Mouse (Mus musculus) stomach, postnatal 0 days (tissue): ENCODE results near the gene Ccdc13. TPM values are rescaled to one million over a fixed set of nuclear protein-coding genes. Genes with fewer than 3 reads are reported as not detected.

Source experiments
- ATAC-seq: fragments of 200-750 bp; cut with Nextera tagmentation; 2 replicates; pipeline ENCODE4 v1.8.0; 2017; ENCODE audit not compliant: low FRiP score, low TSS enrichment
- DNase-seq: peaks from one replicate; pipeline ENCODE4 v3.0.0-alpha.2; 2016; ENCODE audit warnings: low spot score
- H3K27ac ChIP-seq: fragments of 300-500 bp; sonication (generic); replicated peaks from 2 replicates; pipeline ENCODE4 v1.5.1; 2014; ENCODE audit warnings: mild to moderate bottlenecking, control low read depth
- H3K27me3 ChIP-seq: fragments of 300-500 bp; sonication (generic); 2 replicates; pipeline ENCODE4 v1.6.1; 2014; ENCODE audit warnings: low read length; ENCODE audit not compliant: control insufficient read depth, insufficient read depth
- H3K36me3 ChIP-seq: fragments of 300-500 bp; sonication (generic); 2 replicates; pipeline ENCODE4 v1.6.1; 2014; ENCODE audit warnings: low read length, mixed read lengths; ENCODE audit not compliant: control insufficient read depth, insufficient read depth
- H3K4me1 ChIP-seq: fragments of 300-500 bp; sonication (generic); replicated peaks from 2 replicates; pipeline ENCODE4 v1.6.1; 2014; ENCODE audit warnings: antibody characterized with exemption; ENCODE audit not compliant: control insufficient read depth, insufficient read depth
- H3K4me2 ChIP-seq: fragments of 300-500 bp; sonication (generic); replicated peaks from 2 replicates; pipeline ENCODE4 v1.6.1; 2014; ENCODE audit warnings: low read depth, mild to moderate bottlenecking, control low read depth, moderate library complexity
- H3K4me3 ChIP-seq: fragments of 300-500 bp; sonication (generic); 2 replicates; pipeline ENCODE4 v1.5.1; 2014; ENCODE audit warnings: low read depth, low read length, control low read depth
- H3K9ac ChIP-seq: fragments of 300-500 bp; sonication (generic); 2 replicates; pipeline ENCODE4 v1.6.1; 2014; ENCODE audit warnings: mild to moderate bottlenecking, low read length, control low read depth, mixed read lengths
- H3K9me3 ChIP-seq: fragments of 300-500 bp; sonication (generic); 2 replicates; pipeline ENCODE4 v1.6.1; 2016; ENCODE audit warnings: low read length; ENCODE audit not compliant: control insufficient read depth
- CTCF ChIP-seq: IDR thresholded peaks from 2 replicates; pipeline ENCODE4 v1.5.1; 2016; ENCODE audit warnings: antibody characterized with exemption, low read depth, mild to moderate bottlenecking, moderate library complexity
- EP300 ChIP-seq: optimal IDR thresholded peaks from 2 replicates; pipeline ENCODE3; 2016; ENCODE audit warnings: antibody characterized with exemption
- WGBS: fragments of 180-500 bp; shearing (Covaris S2); extraction: QIAGEN DNeasy Blood & Tissue Kit; methylation state at CpG from one replicate; pipeline ENCODE4 v1.1.7; 2014; 5-methylcytosine and 5-hydroxymethylcytosine counted together
- polyA plus RNA-seq: library from polyadenylated mRNA; unstranded; fragments of >200 nt; fragmentation: Nextera tagmentation; extraction: Ambion mirVana; gene quantifications from 2 replicates; pipeline ENCODE4 v1.2.1, GENCODE M21; 2015

The Ccdc13 gene
- polyA plus RNA-seq, 1 experiment from 2014 or later: 0.19 TPM

DNA sequence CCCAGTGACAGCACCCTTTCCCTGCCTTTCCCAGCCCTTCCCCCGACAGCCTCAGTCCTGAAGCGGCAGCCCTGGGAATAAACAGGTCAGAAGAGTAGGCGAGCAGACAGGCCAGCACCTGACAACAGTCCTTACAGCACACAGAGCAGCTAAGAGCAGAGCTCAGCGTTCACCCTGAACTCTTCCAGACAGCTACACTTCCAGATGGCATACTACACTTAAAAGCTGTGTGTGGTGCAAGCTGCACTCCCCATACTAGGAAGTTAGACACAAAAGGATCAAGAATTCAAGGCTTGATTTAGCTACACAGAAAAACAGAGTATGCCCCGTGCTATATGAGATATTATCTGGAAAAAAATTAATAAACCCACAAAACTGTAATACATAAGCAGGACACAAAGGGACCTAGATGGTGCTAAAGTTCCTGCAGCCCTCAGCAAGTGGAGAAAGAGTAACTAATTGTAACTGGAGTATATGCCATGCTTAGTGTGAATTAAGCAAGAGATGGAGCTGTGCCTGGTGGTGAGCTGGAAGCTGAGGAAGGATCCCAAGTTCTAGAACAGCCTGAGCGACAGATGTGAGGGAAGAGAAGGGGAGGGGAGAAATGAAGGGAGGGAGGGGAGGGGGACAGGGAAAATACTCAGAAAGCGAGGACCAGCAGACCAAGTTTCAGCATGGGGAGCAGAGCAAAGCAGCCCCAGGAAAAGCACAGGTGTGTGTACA lies 9.8 kb downstream of the Ccdc13 start:
- 62% methylated on average over 7 of the region's 7 CpGs for WGBS
- H3K36me3 ChIP-seq: no peaks in the 10 kb centered on the region
- no peaks in the 10 kb centered on the region for H3K27me3 ChIP-seq
- ATAC-seq (no peak), DNase-seq (no peak)
- no peak overlapping the region for H3K4me2 ChIP-seq
- H3K27ac ChIP-seq: no peak overlapping the region
- no peak overlapping the region for H3K9ac ChIP-seq
- no peaks in the 10 kb centered on the region for H3K4me1 ChIP-seq
- no peaks in the 10 kb centered on the region for H3K9me3 ChIP-seq
- TF ChIP-seq EP300: no peak
- TF ChIP-seq CTCF: no peak
- H3K4me3 ChIP-seq: no peak overlapping the region

DNA sequence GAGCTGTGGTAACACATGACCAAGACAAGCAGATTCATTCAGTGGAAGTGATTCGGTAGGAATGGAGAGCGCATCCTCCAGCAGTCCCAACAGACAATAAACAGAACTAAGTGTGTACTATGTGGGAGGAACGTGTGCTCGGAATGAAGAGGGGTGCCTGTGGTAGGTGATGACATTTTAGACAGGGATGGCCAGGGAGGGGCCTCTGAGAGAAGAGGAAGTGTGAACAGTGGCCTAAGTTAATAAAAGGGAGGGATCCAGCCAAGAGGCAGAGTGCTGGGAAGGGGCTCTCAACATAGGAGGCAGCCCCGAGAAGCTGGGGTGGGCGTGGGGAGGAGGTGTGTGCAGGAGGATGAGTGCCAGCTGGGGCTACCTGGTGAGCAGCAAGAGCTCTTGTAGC lies 10.9 kb downstream of the Ccdc13 start:
- no peak overlapping the region for H3K4me2 ChIP-seq
- 67% methylated on average over 6 of the region's 6 CpGs for WGBS
- H3K27me3 ChIP-seq: no peaks in the 10 kb centered on the region
- H3K27ac ChIP-seq: no peak overlapping the region
- DNase-seq (no peak), ATAC-seq (no peak)
- no peaks in the 10 kb centered on the region for H3K9me3 ChIP-seq
- no peaks in the 10 kb centered on the region for H3K4me1 ChIP-seq
- H3K4me3 ChIP-seq: no peak overlapping the region
- TF ChIP-seq EP300 (no peak), CTCF (no peak)
- H3K36me3 ChIP-seq: no peaks in the 10 kb centered on the region
- no peak overlapping the region for H3K9ac ChIP-seq

DNA sequence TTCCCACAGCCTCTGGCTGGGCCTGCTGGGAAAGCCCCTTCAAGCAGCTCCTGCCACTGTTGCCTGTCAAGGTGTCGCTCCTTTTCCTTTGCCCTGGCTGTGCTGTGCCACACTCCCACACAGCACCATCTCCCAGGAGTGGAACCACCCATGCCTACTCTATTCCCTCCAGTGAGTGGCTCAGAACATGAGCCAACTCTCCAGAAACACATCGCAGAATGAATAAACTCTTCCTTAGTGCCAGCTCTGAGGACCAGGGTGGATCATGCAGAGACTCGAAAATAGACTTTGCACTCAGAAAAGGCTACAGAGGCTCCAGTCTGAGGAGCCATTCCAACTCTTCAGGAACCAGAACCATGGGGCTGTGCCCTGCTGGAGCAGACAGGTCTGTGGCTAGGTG lies 12.9 kb downstream of the Ccdc13 start:
- Histone ChIP-seq H3K27me3 (no peaks in the 10 kb centered on the region), H3K9me3 (no peaks in the 10 kb centered on the region), H3K4me1 (no peaks in the 10 kb centered on the region), H3K4me3 (no peak overlapping the region), H3K36me3 (no peaks in the 10 kb centered on the region), H3K4me2 (no peak overlapping the region), H3K9ac (no peak overlapping the region), H3K27ac (no peak overlapping the region)
- TF ChIP-seq CTCF (no peak), EP300 (no peak)
- ATAC-seq (no peak), DNase-seq (no peak)
- 78% methylated on average over 3 of the region's 3 CpGs for WGBS

DNA sequence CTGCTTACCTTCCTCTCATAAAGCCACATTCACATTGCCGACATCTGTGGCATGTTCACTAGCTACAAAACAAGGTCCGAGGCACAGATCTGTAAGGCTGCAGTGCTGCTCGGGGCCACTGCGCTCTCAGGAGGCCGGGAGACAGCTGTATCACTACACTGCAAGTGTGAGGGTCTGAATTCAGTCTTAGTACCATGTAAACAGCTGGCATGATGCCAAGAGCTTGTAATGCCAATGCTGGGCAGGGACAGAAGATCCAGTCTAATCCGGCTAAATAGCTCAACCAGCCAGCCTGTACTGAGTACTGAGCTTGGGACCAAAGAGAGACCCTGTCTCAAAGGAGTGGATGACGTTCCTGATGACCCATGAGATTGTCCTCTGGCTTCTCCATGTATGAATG lies 15.3 kb downstream of the Ccdc13 start:
- H3K36me3 ChIP-seq: no peaks in the 10 kb centered on the region
- no peaks in the 10 kb centered on the region for H3K27me3 ChIP-seq
- H3K4me2 ChIP-seq: no peak overlapping the region
- no peak overlapping the region for H3K27ac ChIP-seq
- no peaks in the 10 kb centered on the region for H3K4me1 ChIP-seq
- TF ChIP-seq EP300: no peak
- TF ChIP-seq CTCF: no peak
- H3K9ac ChIP-seq: no peak overlapping the region
- ATAC-seq (no peak), DNase-seq (no peak)
- H3K9me3 ChIP-seq: no peaks in the 10 kb centered on the region
- WGBS: 81% methylated on average over 7 of the region's 7 CpGs
- no peak overlapping the region for H3K4me3 ChIP-seq

DNA sequence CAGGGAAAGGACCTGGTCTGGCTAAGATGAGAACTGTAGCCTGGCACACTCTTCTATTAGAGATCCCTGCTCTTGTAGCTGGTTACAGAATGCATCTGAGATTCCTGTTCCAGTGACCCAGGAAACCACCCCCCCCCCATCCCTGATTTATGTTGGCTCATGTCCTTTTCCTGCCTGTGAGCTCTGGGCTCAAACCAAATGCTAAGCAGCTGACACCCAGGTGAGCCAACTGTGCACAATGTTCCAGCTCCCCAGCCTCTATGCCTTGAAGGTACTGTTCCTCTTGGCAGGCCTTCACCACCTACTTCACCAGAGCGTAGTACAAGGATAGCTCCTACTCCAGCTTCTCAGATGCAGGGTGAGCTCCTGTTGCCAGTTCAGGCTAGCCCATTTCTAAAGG lies 16.2 kb downstream of the Ccdc13 start:
- no peak overlapping the region; the same call in 1 of the 2 replicates for H3K27ac ChIP-seq
- H3K4me3 ChIP-seq: no peak overlapping the region
- 91% methylated on average over 1 of the region's 1 CpGs for WGBS
- ATAC-seq: no peak; the same call in 1 of the 2 replicates
- H3K4me1 ChIP-seq: no peaks in the 10 kb centered on the region
- H3K36me3 ChIP-seq: no peaks in the 10 kb centered on the region
- TF ChIP-seq EP300 (no peak), CTCF (no peak)
- no peak overlapping the region for H3K4me2 ChIP-seq
- H3K9me3 ChIP-seq: no peaks in the 10 kb centered on the region
- DNase-seq: no peak
- no peak overlapping the region for H3K9ac ChIP-seq
- H3K27me3 ChIP-seq: no peaks in the 10 kb centered on the region

DNA sequence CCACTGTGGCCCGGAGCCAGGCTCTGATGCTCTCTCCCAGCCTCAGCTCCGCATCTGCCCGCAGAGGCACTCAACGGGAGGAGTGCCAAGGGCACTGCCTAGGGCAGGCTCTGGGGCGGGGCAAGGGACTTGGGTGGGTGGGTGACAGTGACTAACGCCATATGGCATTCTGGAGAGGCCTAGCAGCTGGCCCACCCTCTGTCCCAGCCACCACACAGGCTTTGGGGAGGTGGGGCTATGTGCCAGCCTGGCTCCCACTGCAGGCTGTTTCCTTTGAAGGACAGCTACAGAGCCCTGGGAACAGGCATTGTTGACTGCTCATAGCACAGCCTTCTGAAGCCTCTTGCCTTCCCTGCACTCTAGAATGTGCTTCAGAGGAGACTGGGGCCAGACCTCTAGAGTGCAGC lies 16.7 kb downstream of the Ccdc13 start:
- Histone ChIP-seq H3K4me3 (no peak overlapping the region), H3K27me3 (no peaks in the 10 kb centered on the region), H3K27ac (no peak overlapping the region; the same call in 1 of the 2 replicates), H3K9me3 (no peaks in the 10 kb centered on the region), H3K4me1 (no peaks in the 10 kb centered on the region), H3K9ac (no peak overlapping the region), H3K36me3 (no peaks in the 10 kb centered on the region), H3K4me2 (no peak overlapping the region)
- no peak for TF ChIP-seq CTCF
- TF ChIP-seq EP300: no peak
- WGBS: 48% methylated on average over 6 of the region's 6 CpGs
- DNase-seq: no peak
- peak; percentile 23 for ATAC-seq
